Mouse (Mus musculus): ENCODE data around the gene Fam53b. TPM values are rescaled to one million over a fixed set of nuclear protein-coding genes. Genes with fewer than 3 reads are reported as not detected.

Gene Fam53b
- total RNA-seq, 2 experiments from 2014 or later: 29.2 to 34.1 TPM

GRCm38 (mm10) chr7:132699639-132700038, 114.0 kb downstream of the Fam53b start:
- no peak for DNase-seq
- intact Hi-C loops (cut with DNase I): no loop called here

- intact Hi-C loops (cut with DNase I): no loop called here
Observed at GRCm38 (mm10) chr7:132699165-132699564, 114.5 kb downstream of the Fam53b start.

GRCm38 (mm10) chr7:132698737-132699136, 114.9 kb downstream of the Fam53b start:
- DNase-seq: no peak
- intact Hi-C loops (cut with DNase I): no loop called here

More at GRCm38 (mm10) chr7:132699165-132699564, 114.5 kb downstream of the Fam53b start:
- no peak for DNase-seq

- intact Hi-C loops (cut with DNase I): no loop called here
- no peak for DNase-seq
Observed at GRCm38 (mm10) chr7:132697258-132697796, 116.4 kb downstream of the Fam53b start.

- intact Hi-C loops (cut with DNase I): no loop called here
- no peak for DNase-seq
Observed at GRCm38 (mm10) chr7:132693561-132693960, 120.1 kb downstream of the Fam53b start.

GRCm38 (mm10) chr7:132692719-132693118, 121.0 kb downstream of the Fam53b start:
- intact Hi-C loops (cut with DNase I): no loop called here
- DNase-seq: no peak

- DNase-seq: no peak
- intact Hi-C loops (cut with DNase I): no loop called here
Observed at GRCm38 (mm10) chr7:132690716-132691472, 122.8 kb downstream of the Fam53b start.

- DNase-seq: no peak
- intact Hi-C loops (cut with DNase I): no loop called here
Observed at GRCm38 (mm10) chr7:132689722-132690121, 124.0 kb downstream of the Fam53b start.

GRCm38 (mm10) chr7:132688721-132689120, 125.0 kb downstream of the Fam53b start:
- intact Hi-C loops (cut with DNase I): no loop called here
- peak in 1 of 2 experiments; percentile 45 for DNase-seq

GRCm38 (mm10) chr7:132687897-132688296, 125.8 kb downstream of the Fam53b start:
- DNase-seq: no peak
- intact Hi-C loops (cut with DNase I): no loop called here

- intact Hi-C loops (cut with DNase I): no loop called here
- DNase-seq: no peak
Observed at GRCm38 (mm10) chr7:132686515-132686914, 127.2 kb downstream of the Fam53b start.

- DNase-seq: no peak
- intact Hi-C loops (cut with DNase I): no loop called here
Observed at GRCm38 (mm10) chr7:132683923-132684322, 129.8 kb downstream of the Fam53b start.

- intact Hi-C loops (cut with DNase I): no loop called here
- no peak for DNase-seq
Observed at GRCm38 (mm10) chr7:132682901-132683300, 130.8 kb downstream of the Fam53b start.

GRCm38 (mm10) chr7:132682336-132682735, 131.3 kb downstream of the Fam53b start:
- intact Hi-C loops (cut with DNase I): no loop called here

GRCm38 (mm10) chr7:132681831-132682230, 131.9 kb downstream of the Fam53b start:
- intact Hi-C loops (cut with DNase I): no loop called here
- DNase-seq: no peak

More at GRCm38 (mm10) chr7:132682336-132682735, 131.3 kb downstream of the Fam53b start:
- no peak for DNase-seq

GRCm38 (mm10) chr7:132681296-132681695, 132.4 kb downstream of the Fam53b start:
- intact Hi-C loops (cut with DNase I): no loop called here
- peak in 1 of 2 experiments; percentile 40 for DNase-seq

- no peak for DNase-seq
- intact Hi-C loops (cut with DNase I): no loop called here
Observed at GRCm38 (mm10) chr7:132679549-132679948, 134.1 kb downstream of the Fam53b start.

- intact Hi-C loops (cut with DNase I): no loop called here
- no peak for DNase-seq
Observed at GRCm38 (mm10) chr7:132679117-132679516, 134.6 kb downstream of the Fam53b start.

GRCm38 (mm10) chr7:132675922-132676321, 137.8 kb downstream of the Fam53b start:
- intact Hi-C loops (cut with DNase I): no loop called here
- DNase-seq: no peak

- DNase-seq: peak; percentile 73 to 82
- intact Hi-C loops (cut with DNase I): loop anchor here (1.0 to 5.0 kb wide), 3 partner anchors 18 to 138 kb away; partner anchors contain the start of gene Fam53b
Observed at GRCm38 (mm10) chr7:132673931-132674755, 139.5 kb downstream of the Fam53b start.

GRCm38 (mm10) chr7:132672481-132672959, 141.2 kb downstream of the Fam53b start:
- intact Hi-C loops (cut with DNase I): loop anchor here (5.0 kb wide), 2 partner anchors 40 to 140 kb away; partner anchors contain the start of gene Fam53b
- DNase-seq: peak; percentile 72 to 73
